Mouse (Mus musculus) retina, adult 2 months (tissue): ENCODE measurements around the gene Ago4.

Experiments used
- DNase-seq: peaks from one replicate; pipeline ENCODE4 v3.0.0-alpha.2; 2012; ENCODE audit warnings: low read depth, low spot score

Gene Ago4

DNA sequence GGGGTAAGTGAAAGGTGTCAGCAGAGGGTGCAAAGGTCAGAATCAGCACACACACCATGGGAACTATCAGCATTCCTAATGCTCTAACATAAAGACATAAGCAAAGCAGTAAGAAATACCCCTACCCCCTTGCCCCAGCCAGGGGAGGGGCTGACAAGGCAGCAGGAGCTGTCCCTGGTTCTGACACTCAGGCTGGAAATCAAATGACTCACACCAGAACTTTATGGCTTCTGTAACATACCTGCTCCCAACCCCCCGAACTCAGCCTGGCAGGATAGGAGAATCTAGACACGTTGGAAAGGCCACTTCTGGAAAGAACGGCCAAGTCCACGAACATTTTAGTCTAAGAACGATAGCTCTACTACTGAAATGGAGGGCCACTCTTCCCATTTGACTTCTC, 60.2 kb downstream of the Ago4 start:
- DNase-seq: no peak

GRCm38 (mm10) chr4:126469334-126469733, 63.9 kb downstream of the Ago4 start:
- DNase-seq: no peak

- no peak for DNase-seq
Observed at GRCm38 (mm10) chr4:126468925-126469324, 64.3 kb downstream of the Ago4 start.

GRCm38 (mm10) chr4:126468285-126468901, 64.9 kb downstream of the Ago4 start, which contains the start of gene Ago1:
TSS of gene Ago1 (minus strand) at chr4:126468583.
- peak; percentile 88 for DNase-seq

GRCm38 (mm10) chr4:126467721-126468284, 65.5 kb downstream of the Ago4 start:
- peak; percentile 20 for DNase-seq

DNA sequence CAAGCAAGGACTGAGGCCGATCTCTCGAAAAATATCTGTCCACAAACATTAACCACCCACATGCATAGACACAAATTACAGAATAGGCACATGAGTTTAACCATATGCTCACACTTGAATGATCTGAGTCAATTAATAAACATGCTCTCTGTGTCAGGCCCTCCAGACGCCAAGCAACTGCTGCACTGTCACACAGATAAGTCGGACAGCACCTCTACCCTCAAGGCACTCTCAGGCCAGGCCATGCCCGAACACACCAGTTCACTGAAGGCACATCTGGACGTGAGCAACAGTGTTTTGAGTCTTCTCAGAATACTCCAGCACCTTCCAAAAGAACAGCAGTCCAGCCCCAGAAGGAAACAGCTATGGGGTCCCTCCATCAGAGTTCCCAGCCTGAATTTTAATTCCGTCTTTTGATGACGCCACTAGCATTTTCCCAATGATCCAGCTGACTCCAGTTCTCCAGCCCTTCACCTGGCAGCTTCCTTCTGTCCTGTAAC, 67.0 kb downstream of the Ago4 start:
- no peak for DNase-seq

DNA sequence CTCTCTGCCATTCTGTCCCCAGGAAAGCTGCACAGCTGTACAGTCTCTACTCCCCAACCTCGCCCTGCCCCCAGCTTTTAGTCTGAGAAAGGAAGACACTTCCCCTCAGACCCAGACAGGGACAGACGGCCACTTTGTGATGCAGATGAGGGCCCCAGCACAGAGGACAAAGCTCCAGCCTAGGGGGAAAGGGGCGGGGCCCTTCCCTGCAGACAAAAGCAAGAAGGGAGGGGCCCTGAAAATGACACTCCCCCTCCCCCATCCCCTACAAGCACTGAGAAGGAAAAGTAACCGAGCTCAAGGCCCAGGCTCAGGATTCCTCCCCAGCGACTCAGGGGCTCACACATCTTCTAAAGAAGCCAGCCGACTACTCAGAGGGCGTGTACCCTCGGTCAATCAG, 67.4 kb downstream of the Ago4 start:
- DNase-seq: no peak

- no peak for DNase-seq
Observed at GRCm38 (mm10) chr4:126464892-126465235, 68.4 kb downstream of the Ago4 start.

DNA sequence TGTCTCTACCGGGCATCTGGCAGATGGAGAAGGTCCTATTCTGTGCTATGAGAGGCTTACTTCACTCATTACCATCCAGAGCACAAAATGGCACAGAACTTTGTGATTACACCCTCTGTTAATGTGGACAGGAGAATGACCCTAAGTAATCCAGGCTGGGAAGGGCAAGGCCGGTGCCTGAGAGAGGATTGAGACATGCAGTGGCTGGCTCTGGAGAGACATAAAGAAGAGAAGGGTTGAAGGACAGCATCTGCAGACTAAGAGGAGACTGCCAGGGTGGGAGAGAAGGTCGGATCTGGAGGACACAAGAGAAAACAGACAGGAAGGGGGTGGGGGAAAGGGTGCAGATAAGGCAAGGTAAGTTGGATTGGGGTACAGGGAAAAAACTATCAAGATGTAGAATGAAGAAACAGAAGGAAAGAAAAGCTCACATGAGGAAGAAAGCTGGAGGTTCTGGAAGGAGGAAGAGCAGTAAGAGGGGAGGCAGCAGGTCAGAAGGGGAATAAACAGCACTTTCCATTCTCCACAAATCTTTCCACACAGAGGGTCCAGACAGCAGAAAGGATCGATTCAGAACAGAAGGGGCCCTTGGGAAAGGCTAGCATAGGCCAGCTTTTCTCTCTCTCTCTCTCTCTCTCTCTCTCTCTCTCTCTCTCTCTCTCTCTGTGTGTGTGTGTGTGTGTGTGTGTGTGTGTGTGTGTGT, 68.9 kb downstream of the Ago4 start:
- no peak for DNase-seq

DNA sequence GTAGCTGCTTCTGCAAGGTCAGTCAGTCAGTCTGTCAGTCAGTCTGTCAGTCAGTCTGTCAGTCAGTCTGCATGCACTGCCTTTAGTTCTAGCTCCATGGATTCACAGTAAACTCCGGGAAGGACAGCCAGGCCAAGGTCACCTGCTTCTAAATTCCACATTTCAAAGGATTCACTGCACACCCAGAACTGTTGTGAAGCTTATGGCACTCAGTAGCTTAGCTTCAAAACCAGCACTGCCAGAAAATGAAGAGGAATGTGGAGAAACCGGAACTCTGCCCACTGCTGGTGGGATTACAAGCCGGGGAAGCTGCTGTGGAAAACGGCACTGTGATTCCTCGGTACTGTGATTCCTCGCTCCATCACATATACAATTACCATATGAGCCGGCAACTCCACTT, 77.8 kb downstream of the Ago4 start:
- no peak for DNase-seq

DNA sequence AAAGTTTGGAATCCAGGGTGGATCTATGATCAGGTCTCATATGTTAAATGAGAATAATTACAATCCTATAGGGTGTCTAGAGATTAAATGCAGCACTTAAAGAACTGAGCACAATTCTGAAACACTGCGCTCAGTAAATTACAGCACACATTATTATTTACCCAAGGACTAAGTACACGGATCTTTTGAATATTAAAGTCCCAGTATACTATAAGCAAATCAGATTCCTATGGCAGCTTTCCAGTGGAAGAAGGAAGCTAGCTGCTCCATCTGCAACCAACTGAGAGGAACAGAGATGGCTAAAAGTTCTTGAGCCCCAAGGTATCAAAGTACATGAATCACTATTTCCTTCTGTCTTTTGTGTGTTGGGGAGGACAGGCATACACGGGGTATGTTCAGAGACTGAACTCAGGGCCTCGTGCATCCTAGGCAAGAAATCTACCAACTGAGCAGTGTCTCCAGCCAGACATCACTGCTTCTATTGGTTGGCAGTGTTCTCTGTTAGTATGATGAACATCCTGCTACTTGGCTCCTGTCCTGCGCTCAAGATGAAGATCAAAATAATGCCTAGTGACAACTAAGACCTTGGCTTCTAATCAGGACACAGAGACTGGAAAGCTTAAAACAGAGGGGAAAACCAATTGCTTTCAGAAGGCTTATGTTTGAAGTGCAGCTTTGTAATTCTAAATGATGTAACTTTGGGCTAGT, 78.6 kb downstream of the Ago4 start:
- DNase-seq: no peak

- no peak for DNase-seq
Observed at GRCm38 (mm10) chr4:126450268-126450667, 83.0 kb downstream of the Ago4 start.

DNA sequence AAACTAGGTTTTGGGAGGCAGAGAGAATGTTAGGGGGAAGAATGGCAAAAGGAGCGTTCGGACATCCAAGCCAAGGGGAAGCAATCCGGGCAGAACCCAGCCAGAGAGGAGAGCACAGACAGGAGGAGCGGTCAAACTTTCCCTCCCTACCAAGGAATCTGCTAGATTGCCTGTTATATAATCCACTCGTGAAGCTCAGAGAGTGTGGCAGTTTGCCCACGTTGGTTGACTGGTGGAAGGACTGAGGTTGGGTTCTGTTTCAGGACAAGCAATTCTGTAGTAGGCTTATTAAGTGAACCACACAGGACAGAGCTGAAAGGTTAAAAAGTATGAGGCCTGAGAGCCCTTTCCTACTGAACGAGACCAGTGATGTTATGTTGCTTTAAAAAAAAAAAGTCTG, 86.1 kb downstream of the Ago4 start:
- DNase-seq: no peak

GRCm38 (mm10) chr4:126444528-126444927, 88.7 kb downstream of the Ago4 start:
- no peak for DNase-seq
